Mouse (Mus musculus) left cerebral cortex, adult 2 months (tissue): Measurements from ENCODE around the gene Olfr13. TPM values are rescaled to one million over a fixed set of nuclear protein-coding genes. Genes with fewer than 3 reads are reported as not detected.
"Not testable (repeated sequence)": the region's sequence is repeated elsewhere in the genome, so short reads cannot be mapped to it uniquely, and the experiment has no call there.

Source experiments
- DNase-seq, 2 experiments: peaks; one replicate each; pipeline ENCODE4 v3.0.0; 2021 to 2022; ENCODE audit warnings: low spot score in 2 of 2, mixed read lengths in 1 of 2; ENCODE audit errors: extremely low spot score in 1 of 2
- H3K27ac ChIP-seq: fragments of 200-600 bp; 2 replicates; pipeline ENCODE4 v1.8.1; 2022
- H3K4me3 ChIP-seq: fragments of 200-600 bp; 2 replicates; pipeline ENCODE4 v1.8.1; 2022
- CTCF ChIP-seq: fragments of 200-600 bp; IDR thresholded peaks from 2 replicates; pipeline ENCODE4 v1.8.1; 2022; ENCODE audit warnings: antibody characterized with exemption, mild to moderate bottlenecking, moderate library complexity
- intact Hi-C: fragments of 180-260 bp; cut with DNase I; formaldehyde crosslinking; loops from one replicate; pipeline ENCODE4 v1.15.1; 2025
- long read RNA-seq, 2 experiments: library from polyadenylated mRNA; stranded (forward); transcript quantifications; one replicate each; pipeline ENCODE4 v2.0.0; 2021; ENCODE audit warnings: borderline mapping rate in 2 of 2
- total RNA-seq, 2 experiments: library from RNA; stranded (reverse); gene quantifications; 2 replicates each; pipeline ENCODE4 v1.2.3; 2021

Olfr13 gene
- not detected for total RNA-seq
- long read RNA-seq, experiment 1: 0 reads
- long read RNA-seq, experiment 2: 0 reads

DNA sequence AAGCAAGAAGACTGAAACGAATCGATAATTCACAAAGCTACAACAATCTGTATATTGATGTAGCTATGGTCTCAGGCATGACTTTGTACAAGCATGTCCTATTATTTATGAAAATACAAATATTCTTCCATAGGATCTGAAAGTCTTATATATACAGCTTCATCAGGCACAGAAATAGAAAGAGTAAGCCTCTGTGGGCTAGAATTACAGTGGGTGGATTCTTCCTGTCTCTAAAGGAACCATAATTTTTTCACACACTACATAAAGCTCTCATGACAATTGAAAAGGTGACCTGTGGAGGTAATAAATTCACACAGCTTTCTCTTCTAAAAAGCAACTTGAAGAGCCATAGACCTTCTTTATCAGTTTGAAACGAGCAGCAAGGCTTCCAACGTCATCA lies at the start of gene Olfr13:
TSS of gene Olfr13 (plus strand) at position 301 of the 400 bp plus-strand sequence.
- intact Hi-C loops: no loop called here
- no peak for DNase-seq
- TF ChIP-seq CTCF: no peak
- H3K27ac ChIP-seq: no peak within 1 kb of the TSS
- no peak within 1 kb of the TSS for H3K4me3 ChIP-seq

- DNase-seq, H3K27ac ChIP-seq, H3K4me3 ChIP-seq, intact Hi-C loops: not testable (repeated sequence)
Measured at GRCm38 (mm10) chr6:43146267-43146666, 25.7 kb upstream of the Olfr13 start, which contains the start of gene Olfr237-ps1. Gene Olfr237-ps1, plus strand, starts transcription at chr6:43146567.

DNA sequence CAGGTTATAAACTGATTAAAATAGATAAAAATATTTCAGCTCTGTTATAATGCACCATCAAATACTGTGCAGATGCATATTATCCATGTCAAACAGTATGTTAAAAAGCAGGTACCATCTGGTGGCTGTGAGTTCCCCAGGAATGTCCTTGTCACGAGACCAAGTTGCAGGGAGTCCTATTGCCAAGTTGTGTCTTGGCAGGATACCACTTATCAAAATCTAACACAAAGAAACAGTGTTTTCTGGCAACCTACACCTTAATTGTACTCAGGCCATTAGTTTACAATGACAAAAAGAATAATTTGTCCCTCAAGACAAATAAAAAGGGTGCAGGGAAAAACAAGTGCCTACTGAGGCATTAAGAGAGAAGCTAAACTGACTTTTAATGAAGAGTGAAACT lies 12.4 kb upstream of the Olfr13 start:
- DNase-seq: no peak
- no peak overlapping the region for H3K27ac ChIP-seq
- intact Hi-C loops: no loop called here
- H3K4me3 ChIP-seq: no peak overlapping the region
- no peak for TF ChIP-seq CTCF

DNA sequence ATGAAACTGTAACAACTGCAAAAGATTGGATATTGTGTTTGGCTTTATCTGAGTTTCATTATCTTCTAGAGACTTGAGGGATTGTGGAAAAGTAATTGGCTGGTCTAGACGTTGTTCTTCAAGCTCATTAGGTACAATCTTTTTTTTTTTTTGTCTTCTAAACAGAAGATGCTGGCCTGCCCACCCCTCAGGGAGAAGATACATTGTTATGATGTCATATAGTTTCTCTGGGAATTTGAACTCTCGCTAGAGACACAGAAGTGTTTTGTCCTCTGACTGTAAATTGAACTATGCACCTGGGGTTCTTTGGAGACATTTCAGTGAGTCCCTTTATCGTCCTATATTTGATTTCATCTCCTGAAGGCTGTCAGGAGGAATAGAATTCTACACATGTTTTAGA lies 9.0 kb upstream of the Olfr13 start, which contains the start of gene Olfr437:
TSS of gene Olfr437 (plus strand) at position 301 of the 400 bp plus-strand sequence.
- no peak for TF ChIP-seq CTCF
- intact Hi-C loops: no loop called here

DNA sequence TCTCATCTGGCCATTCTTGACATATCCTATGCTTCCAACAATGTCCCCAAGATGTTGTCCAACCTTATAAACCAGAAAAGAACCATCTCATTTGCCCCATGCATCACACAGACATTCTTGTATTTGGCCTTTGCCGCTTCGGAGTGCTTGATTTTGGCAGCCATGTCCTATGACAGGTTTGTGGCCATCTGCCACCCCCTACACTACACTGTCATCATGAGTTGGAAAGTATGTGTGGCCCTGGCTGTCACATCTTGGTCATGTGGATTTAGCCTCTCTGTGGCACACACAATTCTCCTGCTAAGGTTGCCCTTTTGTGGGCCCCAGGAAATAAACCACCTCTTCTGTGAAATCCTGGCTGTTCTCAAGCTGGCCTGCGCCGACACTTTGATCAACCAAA lies 4.7 kb upstream of the Olfr13 start:
- no peak for TF ChIP-seq CTCF
- DNase-seq: no peak
- Histone ChIP-seq H3K4me3 (no peak overlapping the region), H3K27ac (no peak overlapping the region)
- intact Hi-C loops: no loop called here

More for the DNA sequence above, 9.0 kb upstream of the Olfr13 start, which contains the start of gene Olfr437:
- no peak for DNase-seq
- no peak within 1 kb of the TSS for H3K27ac ChIP-seq
- no peak within 1 kb of the TSS for H3K4me3 ChIP-seq

DNA sequence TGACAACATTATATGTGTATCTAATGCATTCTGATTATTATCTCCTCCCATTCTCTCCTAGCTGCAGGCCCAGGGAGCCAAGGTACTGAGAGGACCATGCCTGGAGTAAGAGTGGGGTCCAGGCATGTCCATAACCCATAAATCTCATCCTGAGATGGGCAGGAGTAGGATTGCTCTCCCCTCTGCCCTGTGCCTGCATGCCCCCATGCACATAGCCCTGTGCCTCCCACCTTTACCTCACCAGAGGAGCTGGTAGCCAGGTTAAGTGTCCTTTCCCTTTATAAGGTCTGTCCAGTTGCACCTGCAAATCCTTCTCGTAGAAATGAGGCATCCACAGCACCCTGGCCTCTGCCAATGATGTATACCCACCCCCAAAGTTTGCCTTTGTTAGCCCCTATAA lies 6.2 kb downstream of the Olfr13 start:
- Histone ChIP-seq H3K4me3 (no peak overlapping the region), H3K27ac (no peak overlapping the region)
- no peak for DNase-seq
- TF ChIP-seq CTCF: no peak
- intact Hi-C loops: no loop called here

DNA sequence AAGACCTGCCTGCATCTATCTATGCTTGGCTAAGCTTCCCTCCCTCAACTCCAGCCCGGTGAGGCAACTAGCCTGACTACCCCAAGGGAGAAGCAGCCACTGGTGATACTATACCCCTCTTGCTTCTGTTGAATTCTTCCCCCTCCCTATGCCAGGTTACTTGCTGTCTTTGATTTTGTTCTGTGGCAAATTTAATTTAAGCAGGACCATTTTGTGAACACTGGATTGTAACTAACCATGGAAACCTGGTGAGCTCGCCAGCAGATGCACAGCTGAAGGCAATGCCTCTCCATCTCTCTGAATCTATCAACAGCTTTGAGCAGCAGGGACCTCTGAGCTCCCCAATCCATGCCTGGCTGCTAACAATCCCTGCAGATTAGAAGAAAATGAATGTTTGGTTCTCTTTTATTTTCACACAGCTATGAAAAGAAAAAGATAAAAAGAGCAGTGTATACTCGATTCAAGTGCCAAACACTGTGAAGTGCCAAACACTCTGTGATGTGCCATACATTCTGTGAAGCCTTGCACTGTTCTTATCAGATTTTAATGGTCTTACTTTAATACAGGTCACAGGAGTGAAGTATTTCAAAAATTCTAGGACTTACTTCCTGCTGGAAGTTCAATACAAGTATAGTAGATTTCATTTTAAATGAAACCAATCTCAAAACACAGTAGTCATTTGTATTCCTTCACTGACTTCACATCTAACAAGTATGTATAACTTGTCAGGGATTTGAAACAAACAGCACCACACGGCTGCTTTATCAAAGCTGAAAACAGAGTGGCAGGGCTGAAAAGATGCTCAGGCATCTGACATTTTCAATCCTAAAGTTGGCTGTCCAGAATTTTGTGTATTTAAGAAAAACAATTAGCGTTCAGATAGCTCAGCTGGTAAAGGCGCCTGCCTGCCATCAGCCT lies 6.9 kb downstream of the Olfr13 start:
- intact Hi-C loops: no loop called here
- Histone ChIP-seq H3K4me3 (no peak overlapping the region), H3K27ac (no peak overlapping the region)
- TF ChIP-seq CTCF: no peak
- DNase-seq: no peak

GRCm38 (mm10) chr6:43190986-43191385 lies 19.0 kb downstream of the Olfr13 start:
- no peak for TF ChIP-seq CTCF
- intact Hi-C loops: no loop called here
- Histone ChIP-seq H3K4me3 (no peak overlapping the region), H3K27ac (no peak overlapping the region)
- DNase-seq: no peak

GRCm38 (mm10) chr6:43196781-43197180 lies 24.8 kb downstream of the Olfr13 start, which contains the start of gene Olfr435:
Gene Olfr435, plus strand, starts transcription at chr6:43197146.
- H3K27ac ChIP-seq: no peak within 1 kb of the TSS
- intact Hi-C loops: no loop called here
- TF ChIP-seq CTCF: no peak
- DNase-seq: no peak
- H3K4me3 ChIP-seq: no peak within 1 kb of the TSS

DNA sequence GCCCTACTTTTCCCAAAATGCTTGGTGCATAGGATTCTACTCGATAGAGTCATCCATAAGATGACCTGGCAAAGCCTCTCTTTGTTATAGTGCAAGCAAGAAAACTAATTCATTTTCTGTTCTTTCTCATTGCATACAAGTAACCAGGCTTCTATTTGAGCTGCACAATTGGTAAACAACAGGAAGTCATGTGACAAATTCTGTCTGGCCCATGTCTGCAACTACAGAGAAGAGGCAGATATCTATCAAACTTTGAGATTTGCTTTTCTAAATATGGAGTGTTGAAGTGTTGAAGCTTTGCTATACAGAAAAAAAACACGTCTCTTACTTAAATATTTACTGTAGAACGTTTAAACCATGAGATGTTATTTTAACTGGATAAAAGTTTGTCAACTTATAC lies 26.2 kb downstream of the Olfr13 start:
- intact Hi-C loops: no loop called here
- Histone ChIP-seq H3K27ac (no peak overlapping the region), H3K4me3 (no peak overlapping the region)
- no peak for DNase-seq
- TF ChIP-seq CTCF: no peak

DNA sequence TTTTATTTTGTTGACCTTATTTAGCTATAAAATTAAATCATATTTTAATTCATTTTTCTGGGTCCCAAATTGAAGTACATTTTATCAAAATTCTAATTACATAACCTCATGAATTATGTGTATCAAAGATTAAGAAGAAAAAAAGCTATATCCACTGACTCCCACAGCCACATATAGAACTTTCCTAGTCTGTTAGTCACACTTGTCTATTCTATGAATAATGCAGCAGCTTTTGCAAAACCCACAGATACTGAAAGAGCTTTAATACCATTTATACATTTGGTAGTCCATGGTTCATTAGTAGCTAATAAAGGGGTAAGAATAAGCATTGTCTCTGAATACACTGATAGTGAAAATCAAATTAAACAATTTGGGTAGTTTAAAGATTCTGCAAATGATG lies 30.8 kb downstream of the Olfr13 start:
- no peak for DNase-seq
- no peak for TF ChIP-seq CTCF
- intact Hi-C loops: no loop called here
- Histone ChIP-seq H3K4me3 (no peak overlapping the region), H3K27ac (no peak overlapping the region)

DNA sequence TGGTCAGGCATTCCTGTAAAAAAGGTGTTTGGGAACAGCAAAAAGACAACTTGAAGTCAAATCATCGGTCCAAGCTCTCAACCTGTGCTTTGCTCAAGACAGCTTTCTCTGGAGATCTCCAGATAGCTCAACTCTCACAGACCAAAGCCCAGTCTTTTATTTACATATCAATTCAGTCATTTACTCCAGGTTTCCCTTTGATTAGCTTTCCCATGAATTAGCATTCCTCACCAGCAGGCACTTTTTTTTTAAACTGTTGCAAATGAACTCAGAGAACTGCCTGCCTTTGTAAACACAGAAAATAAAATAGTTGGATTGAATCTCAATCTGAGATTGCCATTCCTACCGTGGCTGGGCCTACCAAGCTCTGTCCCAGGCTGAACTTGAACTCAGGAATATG lies 33.4 kb downstream of the Olfr13 start:
- Histone ChIP-seq H3K27ac (no peak overlapping the region), H3K4me3 (no peak overlapping the region)
- intact Hi-C loops: no loop called here
- no peak for TF ChIP-seq CTCF
- no peak for DNase-seq

DNA sequence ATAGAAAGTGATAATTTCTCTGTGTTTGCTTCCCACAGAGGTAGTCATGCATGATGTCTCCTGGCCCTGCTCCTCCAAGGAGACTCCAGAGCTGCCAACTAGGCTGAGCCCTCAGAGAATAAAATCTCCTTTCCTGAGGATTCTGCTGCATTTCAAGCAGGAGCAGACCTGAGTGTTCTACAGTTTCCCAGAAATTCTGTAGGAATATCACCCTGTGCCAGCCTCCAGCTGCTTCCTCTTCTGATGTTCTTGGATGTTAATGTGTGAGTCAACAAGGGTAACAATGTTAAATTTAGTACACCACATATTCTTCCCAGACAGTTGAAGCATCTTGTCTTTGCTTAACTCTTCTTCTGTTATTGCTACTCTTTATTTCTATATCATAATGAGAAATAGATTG lies 40.9 kb downstream of the Olfr13 start, which contains the start of gene Olfr434:
TSS of gene Olfr434 (plus strand) at position 149 of the 400 bp plus-strand sequence.
- 0 out of 2 replicates have a peak within 1 kb of the TSS, but pooled peaks have one; percentile 8 for H3K27ac ChIP-seq

More for the DNA sequence above, 40.9 kb downstream of the Olfr13 start, which contains the start of gene Olfr434:
- H3K4me3 ChIP-seq, intact Hi-C loops: not testable (repeated sequence)
- DNase-seq: peak; percentile 12 to 14

Other genes starting within 250 kb of the Olfr13 start
- not detected for gene Olfr444, start 223.1 kb upstream of the Olfr13 start, total RNA-seq
- not detected for gene Olfr441, start 65.8 kb upstream of the Olfr13 start, total RNA-seq
- gene Olfr237-ps1, start 25.6 kb upstream of the Olfr13 start, total RNA-seq: not detected
- not detected for gene Olfr437, start 8.9 kb upstream of the Olfr13 start, total RNA-seq
- gene Olfr435, start 25.0 kb downstream of the Olfr13 start, total RNA-seq: not detected
- not detected for gene Olfr434, start 40.9 kb downstream of the Olfr13 start, total RNA-seq
- not detected for gene Olfr47, start 59.4 kb downstream of the Olfr13 start, total RNA-seq
- 1 to 10 TPM; 2.5 to 3.0 TPM for gene Arhgef5, start 93.4 kb downstream of the Olfr13 start, total RNA-seq
- not detected for gene Nobox, start 137.4 kb downstream of the Olfr13 start, total RNA-seq